Mouse (Mus musculus) layer of hippocampus, adult 9-11 months (tissue): ENCODE measurements around the gene Thpo.
A peak's percentile ranks its signal among the peaks of the same experiment; 100 is the strongest.

Experiments used
- DNase-seq: peaks from one replicate; pipeline ENCODE4 v3.0.0; 2022

Gene Thpo

GRCm38 (mm10) chr16:20702522-20702893 is 31.8 kb downstream of the Thpo start:
- DNase-seq = no peak

- DNase-seq = no peak
These were observed 32.4 kb downstream of the Thpo start for GRCm38 (mm10) chr16:20701729-20702521.

- no peak for DNase-seq
These were observed 33.0 kb downstream of the Thpo start for GRCm38 (mm10) chr16:20701316-20701715.

- DNase-seq = no peak
These were observed 34.3 kb downstream of the Thpo start for GRCm38 (mm10) chr16:20700036-20700435.

- DNase-seq = no peak
These were observed 35.0 kb downstream of the Thpo start for GRCm38 (mm10) chr16:20699266-20699665.

- peak; percentile 98 for DNase-seq
These were observed 38.5 kb downstream of the Thpo start for GRCm38 (mm10) chr16:20695622-20696323.

- DNase-seq = peak; percentile 90
These were observed 39.5 kb downstream of the Thpo start for GRCm38 (mm10) chr16:20694781-20695180.

GRCm38 (mm10) chr16:20693111-20693701 is 41.1 kb downstream of the Thpo start, which contains the start of gene Fam131a:
Gene Fam131a (plus strand): TSS chr16:20693241.
- DNase-seq = peak; percentile 97

- DNase-seq = no peak
These were observed 41.9 kb downstream of the Thpo start for GRCm38 (mm10) chr16:20692241-20692965.

- DNase-seq = no peak
These were observed 42.7 kb downstream of the Thpo start for GRCm38 (mm10) chr16:20691617-20692016.

GRCm38 (mm10) chr16:20690774-20691173 is 43.5 kb downstream of the Thpo start:
- no peak for DNase-seq

GRCm38 (mm10) chr16:20677974-20678675 is 56.2 kb downstream of the Thpo start:
- DNase-seq = peak; percentile 86

- DNase-seq = no peak
These were observed 56.9 kb downstream of the Thpo start for GRCm38 (mm10) chr16:20677380-20677779.

GRCm38 (mm10) chr16:20676702-20677101 is 57.6 kb downstream of the Thpo start:
- no peak for DNase-seq

- no peak for DNase-seq
These were observed 59.1 kb downstream of the Thpo start for GRCm38 (mm10) chr16:20675213-20675612.
